Mouse (Mus musculus): Measurements from ENCODE around the gene Fam20a.

Gene Fam20a

DNA sequence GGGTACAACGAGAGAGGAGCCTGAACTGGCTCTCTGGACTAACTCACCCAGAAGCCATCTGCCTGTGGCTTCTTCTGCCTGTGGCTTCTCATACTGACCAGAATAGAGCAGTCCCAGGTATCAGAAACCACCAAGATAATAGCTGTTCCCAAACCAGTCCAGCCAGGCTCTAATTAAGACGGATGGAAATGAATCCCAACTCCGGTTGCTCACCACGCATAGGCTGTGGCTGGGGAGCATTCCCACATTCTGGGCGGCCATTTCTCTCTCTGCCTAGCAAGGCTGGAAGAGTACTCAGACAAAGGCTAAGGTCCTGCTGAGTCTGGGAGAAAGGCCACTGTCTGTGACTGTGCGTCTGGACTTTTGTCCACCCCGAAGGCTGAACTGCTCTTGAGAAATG, 5.1 kb downstream of the Fam20a start:
- no peak for DNase-seq (ENCODE audit: low spot score)

DNA sequence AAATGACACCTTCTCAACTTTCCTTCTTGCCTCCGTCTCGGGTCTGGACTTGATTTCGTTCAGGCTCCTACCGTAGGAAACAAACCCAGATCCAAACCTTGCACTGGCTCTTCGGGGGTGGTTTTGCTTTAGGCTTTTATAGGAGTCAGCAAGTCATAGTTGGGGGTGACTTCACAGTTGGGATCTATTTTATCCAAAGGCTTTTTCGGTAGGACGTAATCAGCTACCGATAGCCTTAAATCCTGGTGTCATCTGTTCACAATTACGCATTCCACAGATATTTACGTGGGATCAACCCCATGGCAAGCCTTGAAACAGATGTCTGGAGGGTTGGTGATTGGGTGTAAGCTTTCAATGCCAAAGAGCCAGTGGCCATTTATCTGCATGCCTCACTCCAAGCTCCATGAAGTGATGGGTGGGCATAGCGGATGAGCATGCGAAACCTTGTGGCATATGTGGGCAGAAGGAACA, 6.7 kb downstream of the Fam20a start:
- DNase-seq (ENCODE audit: low spot score), result no peak

DNA sequence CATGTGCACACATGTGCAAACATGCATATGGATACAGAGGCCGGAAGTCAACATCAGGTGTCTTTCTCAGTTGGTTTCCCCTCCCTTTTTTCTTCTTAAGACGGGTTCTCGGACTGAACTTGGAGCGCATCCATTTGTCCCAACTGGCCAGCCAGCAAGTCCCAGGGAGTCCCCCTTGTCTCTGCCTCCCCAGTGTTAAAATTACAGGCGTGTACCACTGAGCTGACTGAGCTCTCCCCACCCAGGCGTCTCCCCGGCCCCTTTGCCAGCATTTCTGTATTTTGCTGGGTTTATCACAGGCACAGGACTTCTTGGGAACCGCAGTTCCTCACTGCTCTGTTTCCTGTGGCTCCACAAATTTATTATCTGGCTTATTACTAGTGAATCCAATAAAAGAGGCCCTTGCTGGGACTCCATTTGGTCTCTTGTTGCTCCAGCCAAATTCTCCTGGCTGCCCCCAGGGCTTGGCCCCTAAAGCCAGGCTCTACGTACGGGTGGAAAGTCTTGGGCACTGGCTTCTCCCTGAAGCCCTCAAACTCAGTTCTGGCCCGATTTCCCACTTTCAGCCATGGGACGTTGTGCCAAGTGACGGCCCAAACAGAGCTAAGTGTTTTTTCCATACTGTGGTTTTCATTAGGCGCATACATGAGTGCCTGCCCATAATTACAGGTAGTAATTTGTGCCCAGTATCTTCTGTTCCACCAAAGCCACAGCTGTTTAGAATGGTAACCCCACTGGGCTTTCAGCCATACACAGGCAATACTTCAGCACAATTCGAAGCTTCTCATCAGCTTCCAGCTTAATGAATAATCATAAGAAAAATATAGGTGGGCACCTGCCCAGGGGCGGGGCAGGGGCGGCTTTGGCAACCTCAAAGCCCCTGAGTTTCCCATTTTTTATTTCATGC, 7.5 kb downstream of the Fam20a start:
- DNase-seq (ENCODE audit: low spot score), result no peak

DNA sequence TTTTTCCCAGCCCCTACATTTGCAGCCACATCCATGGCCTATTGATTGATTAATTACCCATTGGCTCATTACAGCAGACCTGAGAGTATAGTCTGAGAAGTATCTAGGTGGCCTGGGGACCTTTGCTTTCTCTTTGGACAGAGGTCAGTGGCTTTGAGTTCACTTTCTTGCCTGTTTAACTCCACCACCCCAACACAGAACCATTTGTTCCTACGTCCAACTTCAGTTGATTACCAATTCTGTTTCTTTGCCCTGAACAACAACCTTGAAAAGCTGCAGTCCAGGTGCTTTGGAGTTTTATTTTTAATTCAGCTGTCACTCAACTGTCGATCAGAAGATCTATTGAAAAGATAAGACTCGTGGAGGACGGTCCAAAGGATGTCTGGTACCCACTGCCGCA, 12.6 kb downstream of the Fam20a start:
- DNase-seq (ENCODE audit: low spot score), result no peak

DNA sequence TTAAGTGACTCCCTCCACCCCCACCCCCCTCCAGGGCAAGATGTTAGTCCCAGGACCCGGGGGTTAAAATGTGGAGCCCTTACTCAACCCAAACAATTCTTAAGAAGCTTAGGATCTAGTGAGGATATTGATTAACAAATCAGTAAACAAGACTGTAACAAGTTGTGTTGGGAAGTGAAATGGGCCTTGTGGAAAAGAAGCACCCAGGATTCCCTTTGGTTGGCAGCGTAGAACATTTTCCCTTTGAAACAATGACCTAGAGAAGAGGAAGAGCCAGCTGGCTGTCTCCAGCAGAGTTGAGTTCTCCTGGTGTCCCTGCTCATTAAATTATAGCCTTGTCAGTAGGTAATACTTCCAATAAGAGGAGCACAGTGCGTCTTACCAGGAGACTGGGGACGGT, 13.3 kb downstream of the Fam20a start:
- DNase-seq (ENCODE audit: low spot score), result no peak

DNA sequence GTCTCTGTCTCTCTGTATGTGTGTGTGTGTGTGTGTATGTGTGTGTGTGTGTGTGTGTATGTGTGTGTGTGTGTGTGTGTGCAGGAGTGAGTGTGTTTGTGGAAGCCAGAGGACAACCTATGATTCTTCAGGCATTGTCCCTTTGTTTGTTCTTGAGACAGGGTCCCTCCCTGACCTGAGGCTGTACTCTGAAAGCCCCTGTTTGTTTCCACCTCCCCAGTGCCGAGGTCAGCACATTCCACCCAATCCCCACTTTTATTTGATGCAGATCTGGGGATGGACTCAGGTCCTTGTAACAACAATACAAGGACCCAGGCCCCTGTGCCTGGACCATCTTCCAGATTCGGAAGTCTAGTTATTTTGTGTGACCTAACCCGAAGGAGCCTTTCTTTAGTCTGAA, 14.6 kb downstream of the Fam20a start:
- no peak for DNase-seq (ENCODE audit: low spot score)

DNA sequence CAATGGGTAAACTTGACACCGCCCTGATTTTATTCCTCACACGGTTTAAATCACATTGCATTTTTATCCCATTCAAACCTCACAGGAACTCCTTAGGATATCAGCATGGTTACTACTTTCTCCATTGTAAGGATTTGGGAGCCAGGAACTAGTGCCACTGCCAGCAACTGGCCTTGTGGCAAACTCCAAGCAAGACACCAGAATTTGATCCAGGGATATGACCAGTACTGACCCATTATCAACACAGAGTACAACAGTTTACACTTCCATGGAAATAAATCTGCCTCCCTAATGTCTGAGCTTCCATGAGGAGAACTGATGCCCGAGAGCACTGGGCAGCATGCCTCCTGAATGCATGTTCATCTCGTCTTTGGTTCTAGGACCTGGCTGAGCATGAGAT, 15.5 kb downstream of the Fam20a start:
- DNase-seq (ENCODE audit: low spot score), result no peak

DNA sequence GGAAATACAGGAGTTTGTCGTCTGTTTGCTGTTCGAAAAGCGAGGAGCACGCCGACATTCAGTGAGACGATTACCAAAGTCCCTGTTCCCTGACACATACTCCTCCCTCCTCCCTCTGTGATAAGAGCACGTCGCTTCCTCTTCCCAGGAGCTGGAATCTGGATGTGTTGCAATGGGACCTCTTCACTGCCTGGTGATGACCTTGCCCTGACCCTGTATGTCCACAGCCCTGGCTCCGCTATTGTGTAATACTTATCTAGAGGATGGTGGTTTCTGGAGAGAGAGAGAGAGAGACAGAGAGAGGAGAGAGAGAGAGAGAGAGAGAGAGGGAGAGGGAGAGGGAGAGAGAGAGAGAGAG, 16.0 kb downstream of the Fam20a start:
- DNase-seq (ENCODE audit: low spot score), result no peak

DNA sequence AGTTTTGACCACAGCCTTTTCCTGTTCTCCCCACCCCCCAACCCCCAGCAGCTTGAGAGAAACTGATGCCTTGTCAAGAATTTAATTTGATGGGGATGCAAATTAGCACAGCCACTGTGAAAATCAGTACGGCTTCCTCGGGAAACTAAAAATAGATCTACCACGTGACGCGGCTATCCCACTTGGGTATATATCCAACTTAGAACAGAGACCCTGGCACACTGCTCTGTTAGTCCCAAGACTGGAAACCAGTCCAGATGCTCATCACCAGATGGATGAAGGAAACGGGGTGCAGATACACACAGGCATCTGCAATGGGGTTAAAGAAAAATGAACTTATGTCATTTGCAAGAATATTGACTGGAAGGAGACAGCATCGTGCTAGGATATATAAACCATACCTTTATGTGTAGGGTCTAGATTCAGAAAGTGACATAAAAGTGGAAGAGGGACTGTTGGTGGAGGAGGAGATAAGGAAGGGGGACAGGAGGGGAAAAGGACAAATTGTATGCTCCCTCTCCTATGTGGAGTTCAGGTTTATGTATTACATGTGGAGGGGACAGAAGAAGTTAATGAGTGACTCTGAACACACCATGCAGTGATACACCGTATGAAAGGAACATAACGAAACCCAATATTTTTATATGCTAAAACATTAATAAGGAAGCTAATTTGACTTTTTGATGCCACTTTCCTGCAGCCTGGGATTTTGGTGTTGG, 16.6 kb downstream of the Fam20a start:
- DNase-seq (ENCODE audit: low spot score), result no peak

DNA sequence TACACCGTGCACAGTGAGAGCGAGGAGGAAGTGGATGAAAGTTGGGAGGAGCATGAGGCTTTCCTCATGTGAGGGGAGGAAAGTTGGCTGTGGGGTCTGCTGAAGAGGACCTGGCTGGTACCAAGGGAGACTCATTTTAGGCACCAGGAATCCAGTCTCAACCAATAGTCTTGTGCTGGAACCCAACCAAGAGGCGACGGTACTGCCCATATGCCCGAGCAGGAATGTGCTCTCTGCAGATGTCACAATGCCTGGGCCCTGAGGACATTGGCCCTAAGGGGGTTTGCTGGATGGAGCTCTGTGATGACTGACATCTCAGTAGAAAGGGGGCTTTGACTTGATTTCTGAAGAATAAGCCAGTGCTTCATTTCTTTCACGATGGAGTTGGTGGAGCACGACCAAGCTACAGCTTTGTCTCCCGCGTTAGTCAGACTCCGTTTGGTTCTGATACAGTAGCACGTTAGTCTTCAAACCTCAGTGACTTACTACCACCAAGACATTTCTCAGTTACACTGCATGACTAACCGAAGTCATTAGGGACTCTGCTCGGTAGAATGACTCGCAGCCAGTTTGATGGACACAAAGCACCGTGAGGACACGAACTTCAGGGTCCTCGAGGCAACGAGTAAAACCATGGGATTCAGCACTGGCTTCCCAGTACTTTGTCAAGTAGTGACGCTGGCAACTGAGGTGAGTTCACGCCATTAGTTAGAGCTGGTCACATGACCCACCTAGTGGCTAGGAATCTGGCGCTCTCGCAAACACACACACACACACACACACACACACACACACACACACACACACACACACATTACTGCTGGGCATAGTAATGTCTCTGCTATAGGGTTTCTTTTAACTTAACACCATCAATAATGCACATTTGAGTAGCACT, 17.5 kb downstream of the Fam20a start:
- no peak for DNase-seq (ENCODE audit: low spot score)

DNA sequence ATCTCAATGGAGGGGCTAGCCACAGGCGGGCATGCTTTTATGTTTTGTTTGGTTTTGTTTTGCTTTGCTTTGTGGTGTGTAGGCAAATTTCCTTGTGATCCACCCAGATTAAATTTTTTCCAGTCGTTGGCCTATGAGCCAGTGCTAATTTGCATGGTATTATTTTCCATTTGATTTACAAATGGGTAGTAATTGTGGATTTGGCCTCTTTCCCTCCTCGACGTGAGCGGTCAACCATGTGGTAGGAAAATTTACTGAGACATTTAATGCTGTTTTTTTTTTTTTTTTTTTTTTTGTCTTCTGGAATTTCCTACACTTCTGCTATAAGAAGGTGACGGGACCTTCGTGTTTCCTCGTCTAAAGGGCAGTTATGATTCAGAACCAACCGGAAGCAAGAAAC, 18.2 kb downstream of the Fam20a start:
- no peak for DNase-seq (ENCODE audit: low spot score)

DNA sequence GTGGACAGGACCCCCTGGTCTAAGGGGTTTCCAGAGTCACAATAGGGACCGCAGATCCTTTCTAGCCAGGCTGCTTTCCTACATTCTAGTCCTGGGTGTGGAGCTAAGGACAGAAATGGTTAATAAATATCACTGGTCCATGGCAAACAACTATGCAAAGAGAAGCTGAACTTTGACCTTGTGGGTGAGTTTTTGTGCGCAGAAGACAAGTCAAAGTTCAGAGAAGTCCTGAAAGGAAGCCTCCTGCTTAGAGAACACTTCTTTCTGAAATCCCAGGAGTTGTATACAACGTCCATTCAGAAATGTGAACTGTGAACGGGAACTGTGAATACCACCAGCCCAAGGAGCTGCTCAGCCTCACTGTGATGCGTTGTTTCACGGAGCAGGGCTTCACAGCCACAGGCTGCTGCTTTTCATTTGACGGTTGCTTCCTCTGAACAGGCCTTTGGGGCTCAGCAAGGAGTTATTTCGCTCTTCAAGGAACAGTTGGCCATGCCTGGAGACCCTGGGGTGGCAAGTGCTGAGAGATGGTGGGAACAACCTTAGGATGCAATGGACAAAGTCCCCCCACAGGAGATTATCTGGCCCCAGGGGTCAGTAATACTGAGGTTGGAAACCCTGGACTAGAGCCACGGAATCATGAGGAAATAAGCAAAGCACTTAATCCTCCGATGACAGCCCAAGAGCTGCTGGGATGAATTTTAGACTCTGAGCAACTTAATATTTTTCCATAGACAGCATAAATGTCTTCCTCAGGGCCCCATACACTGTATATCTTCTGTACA, 19.9 kb downstream of the Fam20a start:
- no peak for DNase-seq (ENCODE audit: low spot score)

DNA sequence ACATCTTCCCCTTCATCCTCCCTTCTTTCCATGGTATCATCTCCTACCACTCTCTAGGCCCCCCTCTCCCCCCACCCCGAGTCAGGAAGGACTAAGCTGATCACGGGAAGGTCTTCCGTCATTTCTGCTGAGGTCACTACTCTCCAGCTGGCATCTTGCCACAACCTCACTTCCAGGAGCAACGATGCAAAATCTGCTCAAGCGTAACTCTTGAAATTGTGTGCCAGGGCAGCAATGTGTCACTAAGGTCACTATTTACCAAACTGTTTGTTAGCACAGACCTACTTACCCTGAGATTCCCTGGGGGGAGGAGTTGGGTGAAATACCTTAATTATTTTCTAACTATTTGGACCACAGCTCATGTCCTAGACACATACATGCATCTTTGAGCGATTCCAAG, 21.3 kb downstream of the Fam20a start:
- no peak for DNase-seq (ENCODE audit: low spot score)

DNA sequence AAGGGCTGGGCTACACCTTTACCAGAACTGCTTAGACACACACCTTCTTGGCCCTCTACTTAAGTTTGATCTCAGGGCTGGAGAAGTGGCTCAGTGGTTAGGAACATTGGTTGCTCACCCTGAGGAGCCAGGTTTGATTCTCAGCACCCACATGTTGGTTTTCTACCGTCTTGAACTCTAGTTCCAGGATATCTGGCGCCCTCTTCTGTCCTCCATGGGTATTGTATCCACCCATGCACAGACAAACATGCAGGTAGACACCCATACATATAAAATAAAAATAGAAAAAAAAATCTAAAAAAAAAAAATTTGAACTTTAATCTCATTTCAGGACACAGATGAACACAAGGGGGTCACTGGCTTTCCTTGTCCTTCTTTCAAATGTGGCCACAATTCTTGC, 22.3 kb downstream of the Fam20a start:
- DNase-seq (ENCODE audit: low spot score), result no peak

DNA sequence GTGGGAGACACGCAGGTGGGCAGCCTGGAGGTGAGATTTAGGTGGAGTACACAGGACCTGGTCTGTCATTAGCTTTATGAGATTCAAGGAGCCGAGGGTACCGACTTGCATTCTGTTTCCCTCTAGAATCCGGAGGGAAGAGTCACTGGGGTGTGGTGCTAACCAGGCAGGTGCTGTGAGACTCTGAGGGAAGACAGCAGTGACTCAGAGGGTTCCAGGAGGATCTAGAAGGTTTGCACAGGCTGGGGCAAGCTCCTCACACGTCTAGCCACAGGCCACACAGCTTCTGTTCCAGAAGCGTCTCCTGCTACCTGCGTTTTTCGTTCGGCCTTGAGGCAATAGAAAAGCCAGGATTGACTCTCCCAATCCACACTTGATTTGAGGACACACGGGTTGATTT, 23.3 kb downstream of the Fam20a start:
- no peak for DNase-seq (ENCODE audit: low spot score)

DNA sequence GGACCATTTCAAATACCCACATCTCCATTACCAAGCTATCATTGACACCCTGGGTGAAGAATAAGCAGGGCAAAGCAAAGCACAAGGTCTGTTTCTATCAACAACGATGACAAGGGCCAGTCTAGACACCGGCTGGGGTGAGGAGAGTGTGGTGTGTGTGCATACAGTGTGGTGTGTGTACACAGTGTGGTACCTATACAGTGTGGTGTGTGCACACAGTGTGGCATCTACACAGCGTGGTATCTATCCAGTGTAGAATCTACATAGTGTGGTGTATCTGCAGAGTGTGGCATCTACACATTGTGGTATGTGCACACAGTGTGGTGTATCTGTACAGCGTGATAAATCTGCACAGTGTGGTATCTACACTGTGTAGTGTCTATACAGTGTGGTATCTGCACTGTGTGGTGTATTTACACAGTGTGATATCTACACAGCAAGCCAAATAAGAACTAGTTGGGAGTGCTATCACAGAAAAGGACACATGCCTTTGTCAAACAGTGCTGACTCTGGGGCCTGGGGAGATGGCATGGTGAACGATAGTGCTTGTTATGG, 24.9 kb downstream of the Fam20a start:
- no peak for DNase-seq (ENCODE audit: low spot score)

DNA sequence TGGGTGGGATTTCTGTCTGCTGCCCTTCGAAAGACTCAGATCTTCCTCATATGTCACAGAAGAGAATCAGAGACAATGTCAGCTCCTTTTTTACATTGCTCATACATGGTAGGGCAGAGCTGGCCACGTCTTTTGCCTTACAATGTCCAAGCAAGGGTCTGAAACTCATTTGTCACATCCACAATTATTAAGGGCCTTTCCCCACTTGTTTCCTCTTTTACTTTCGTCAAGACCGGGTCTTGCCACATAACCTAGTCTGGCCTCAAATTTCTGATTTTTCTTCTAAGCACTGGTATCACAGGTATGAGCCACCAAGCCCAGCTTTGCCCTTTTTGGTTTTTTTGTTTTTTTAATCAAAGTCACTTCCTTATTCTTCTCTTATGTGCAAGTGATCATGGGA, 25.6 kb downstream of the Fam20a start:
- DNase-seq (ENCODE audit: low spot score), result no peak

DNA sequence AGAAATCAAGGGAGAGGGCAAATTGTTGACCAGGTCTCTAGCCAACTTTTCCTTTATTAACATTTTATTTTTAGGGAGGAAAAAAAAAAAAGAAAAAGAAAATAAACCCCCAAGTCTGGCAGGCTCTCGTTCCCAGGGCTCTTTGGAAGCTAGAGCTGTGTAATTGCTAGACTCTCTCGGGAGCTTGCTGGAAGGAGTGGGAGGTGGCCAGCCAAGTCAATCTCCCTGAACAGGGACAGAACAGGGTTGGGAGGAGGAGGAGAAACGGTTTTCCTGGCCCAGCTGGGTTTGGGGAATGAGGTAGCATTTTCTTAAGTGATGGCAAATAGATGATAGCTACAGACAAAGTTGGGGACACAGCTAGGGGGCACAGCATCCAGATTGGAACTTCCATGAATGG, 29.3 kb downstream of the Fam20a start:
- no peak for DNase-seq (ENCODE audit: low spot score)

DNA sequence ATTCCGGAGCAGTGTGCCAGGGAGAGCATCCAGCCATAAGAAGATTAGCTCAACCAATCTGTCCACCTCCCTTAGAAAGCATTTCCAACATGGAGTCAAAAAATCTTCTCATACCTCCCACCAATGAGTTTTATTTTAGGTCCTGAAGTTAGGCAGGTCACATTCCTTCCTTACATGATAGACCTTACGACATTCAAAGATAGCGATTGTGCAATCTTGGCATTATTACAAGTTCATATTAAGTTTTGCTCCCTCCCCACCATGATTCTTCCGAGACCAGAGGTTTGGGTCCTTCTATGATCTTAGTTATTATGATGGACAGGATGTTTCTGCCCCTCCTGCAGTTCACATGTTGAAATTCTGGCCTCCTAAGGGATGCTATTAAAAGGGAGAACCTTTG, 32.5 kb downstream of the Fam20a start:
- no peak for DNase-seq (ENCODE audit: low spot score)

DNA sequence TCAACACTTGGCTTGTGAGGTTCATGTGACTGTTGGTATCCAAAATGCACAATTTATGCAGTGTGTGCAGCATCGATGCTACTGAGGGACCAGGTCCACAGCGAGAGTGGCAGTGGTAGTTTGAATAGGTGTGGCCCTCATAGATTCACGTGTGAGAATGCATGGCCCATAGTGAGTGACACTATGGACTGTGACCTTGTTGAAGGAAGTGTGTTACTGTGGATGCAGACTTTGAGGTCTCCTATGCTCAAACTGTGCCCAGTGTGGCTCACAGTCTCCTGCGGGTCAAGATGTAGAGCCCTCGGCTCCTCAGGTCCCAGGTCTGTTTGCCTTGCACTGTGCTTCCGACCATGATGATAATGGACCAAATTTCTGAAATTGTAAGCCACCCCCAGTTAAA, 39.9 kb downstream of the Fam20a start:
- no peak for DNase-seq (ENCODE audit: low spot score)

DNA sequence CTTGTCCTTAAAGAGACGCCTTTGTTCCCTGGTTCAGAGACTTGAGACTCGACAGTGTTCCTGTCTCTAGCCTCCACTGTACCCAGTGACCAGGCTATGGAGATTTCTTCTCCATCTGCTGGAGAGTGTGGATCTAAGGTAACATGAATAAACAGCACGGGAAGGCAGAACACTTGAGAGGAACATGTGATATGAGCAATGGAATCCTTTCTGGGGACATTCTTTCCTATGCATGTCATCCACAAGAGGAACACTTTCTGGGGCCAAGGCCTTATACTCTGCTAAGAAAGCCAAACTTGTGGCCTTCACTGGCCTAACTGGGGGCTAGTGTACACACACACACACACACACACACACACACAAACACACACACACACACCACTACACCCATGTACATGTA, 40.5 kb downstream of the Fam20a start:
- DNase-seq (ENCODE audit: low spot score), result no peak
